Mouse (Mus musculus) brain, embryonic 18.5 days (tissue): ENCODE measurements around the gene Pakap.

Experiments
- DNase-seq: peaks from one replicate; pipeline ENCODE4 v3.0.0-alpha.2; 2012; ENCODE audit warnings: low read depth, low spot score

Pakap gene

DNA sequence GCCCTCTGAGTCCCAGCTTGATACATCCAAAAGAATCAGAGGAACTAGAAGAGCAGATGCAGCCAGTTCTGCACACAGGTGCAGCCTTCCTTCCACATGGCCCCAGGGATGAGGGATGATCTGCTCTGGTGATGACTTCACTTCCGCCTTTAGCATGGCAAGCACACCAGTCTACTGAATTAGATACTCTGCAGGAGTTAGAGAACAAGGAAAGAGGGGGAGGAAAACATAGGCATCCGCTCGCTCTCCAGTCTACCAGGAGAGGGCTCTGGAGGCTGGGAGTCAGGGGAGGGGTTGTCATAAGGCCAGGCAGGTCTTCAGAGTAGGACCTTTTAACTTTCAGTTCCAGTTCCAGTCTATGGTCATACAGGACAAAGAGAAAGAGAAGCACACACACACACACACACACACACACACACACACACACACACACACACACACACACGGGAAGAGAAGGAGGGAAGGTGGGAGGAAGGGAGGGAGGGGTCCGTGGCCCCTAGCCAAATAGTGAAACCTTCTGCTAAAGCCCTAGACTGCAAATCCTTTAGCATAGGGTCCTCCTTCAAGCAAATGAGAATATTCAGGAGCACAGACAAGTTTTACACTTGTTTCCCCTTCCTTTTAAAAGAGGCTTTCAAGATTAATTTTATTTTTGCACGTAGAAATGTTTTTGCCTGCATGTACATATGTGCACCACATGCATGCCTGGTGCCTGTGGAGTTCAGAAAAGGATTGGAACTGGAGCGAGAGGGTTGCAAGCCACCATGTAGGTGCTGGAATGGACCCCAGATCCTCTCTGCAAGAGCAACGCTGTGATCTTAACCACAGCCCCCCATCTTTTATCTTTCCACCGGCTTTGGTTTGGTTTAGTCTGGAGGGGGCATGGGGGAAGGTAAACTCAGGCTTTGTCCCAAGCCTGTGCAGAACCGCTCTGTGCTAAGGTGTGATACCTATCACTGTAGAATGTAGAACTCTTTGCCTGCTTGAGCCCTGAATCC lies 346.5 kb downstream of the Pakap start:
- no peak for DNase-seq

DNA sequence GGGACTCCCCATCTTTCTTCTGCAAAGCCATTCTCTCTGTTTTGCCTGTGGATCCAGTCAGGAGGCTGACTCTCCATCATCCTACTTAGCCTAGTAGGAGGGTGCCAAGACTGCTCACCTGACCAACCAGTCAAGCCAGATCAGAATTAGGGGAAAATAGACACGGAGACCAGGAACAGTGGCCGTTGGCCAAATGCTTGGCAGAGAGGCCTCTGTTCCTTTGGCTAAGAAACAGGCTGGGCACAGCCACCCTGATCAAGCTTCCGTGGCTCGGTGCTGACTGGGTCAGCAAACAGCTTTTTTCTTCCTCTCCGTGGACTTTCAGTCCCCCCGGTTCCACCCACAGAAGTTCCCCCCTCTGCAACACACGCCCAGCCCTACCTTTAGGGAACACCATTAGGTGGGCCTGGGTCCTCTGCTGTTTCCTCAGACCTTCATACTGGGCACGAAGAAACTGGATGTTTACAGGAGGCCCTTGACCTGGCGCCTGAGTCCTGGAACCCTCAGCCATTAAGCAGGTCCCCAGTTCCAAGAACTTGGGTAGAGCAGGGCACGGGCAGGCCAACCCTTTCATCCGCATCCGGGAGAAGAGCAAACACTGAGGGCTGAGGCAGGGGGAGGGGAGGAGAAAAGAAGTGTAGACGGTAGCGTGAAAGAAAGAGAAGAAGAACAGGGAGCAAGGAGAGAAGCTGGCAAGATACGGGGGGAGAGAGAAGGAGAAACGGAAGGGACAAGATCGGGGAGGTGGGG lies 347.4 kb downstream of the Pakap start:
- no peak for DNase-seq

DNA sequence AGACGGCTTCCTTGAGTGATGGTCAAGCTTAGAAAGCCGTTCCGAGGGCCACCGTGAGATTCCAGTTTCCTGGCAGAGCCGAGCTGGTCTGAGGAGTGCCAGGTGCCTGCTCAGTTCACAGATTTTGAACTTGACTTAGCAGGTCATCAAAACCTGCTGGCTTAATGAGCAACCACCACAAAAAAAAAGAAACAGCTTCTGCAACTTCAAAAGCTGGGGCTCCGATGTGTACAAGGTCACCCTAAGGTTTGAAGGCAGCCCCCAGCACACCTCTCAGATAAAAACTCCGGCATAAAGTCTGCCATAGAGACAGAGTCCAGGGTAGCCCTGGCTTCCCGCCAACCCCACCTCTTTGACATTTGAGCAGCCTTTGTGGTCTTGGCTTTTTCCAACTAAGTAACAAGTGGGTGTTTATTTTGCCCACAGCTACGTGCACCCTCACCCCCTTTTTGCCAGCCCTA lies 348.3 kb downstream of the Pakap start, which contains the start of gene D630039A03Rik:
TSS of gene D630039A03Rik (minus strand) at position 97 of the 461 bp plus-strand sequence.
- DNase-seq = no peak

DNA sequence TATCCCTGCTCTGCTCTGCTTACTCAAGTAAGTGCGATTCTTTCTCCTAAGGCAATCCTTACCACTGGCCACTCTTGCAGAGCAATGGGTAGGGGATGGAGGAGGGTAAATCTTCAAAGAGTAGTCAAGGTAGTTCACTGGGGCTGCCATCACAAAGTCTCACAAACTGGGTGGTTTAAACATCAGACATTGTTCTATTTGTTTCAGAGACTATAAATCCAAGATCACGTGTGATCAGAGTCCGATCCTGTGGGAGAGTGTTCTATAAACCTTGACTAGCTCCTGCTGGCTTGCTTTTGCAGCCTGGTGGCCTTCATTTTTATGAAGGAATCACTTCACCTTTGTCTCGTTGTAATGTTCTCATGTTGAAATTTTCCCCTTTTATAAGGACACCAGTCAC lies 348.7 kb downstream of the Pakap start:
- no peak for DNase-seq

DNA sequence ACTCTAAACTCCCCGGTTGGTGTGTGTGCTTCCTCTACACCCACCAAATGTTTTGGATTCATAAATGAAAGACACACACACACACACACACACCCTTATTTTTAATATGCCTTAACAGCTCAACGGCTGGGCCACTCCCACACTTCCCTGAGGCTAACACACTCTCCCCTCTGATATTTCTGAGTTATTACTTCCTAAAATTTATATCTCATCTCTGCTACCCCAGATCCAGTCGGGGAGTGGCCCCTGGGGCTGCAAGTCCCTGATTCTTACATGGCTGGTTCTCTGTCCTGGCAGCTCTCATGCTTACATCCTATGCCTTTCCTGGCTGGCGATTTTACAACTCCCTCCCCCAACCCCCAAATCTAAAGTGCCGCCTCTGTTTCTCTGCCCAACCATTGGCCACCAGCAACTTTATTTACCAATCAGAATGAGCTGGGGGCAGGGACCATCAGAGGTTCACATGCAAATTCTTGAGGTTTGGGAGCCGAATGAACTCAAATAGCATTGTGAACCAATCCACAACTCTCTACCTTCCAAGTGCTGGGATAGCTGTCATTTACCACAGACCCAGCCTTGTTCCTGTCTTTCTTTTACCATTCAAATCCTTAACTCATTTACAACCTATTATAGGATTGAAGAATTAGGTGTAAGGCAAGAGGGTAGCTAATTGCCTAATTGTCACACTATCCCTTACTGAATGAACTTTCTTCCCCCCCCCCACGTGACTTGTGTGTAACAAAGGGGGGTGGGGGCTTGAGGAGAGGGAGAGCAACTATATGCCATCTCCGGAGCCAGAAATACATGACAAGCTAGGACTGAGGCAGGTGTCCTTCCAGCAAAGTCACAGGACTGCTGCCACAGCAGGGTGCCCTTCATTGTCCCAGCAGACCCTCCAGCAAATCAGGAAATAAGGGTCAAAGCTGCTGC lies 351.8 kb downstream of the Pakap start:
- DNase-seq = no peak

DNA sequence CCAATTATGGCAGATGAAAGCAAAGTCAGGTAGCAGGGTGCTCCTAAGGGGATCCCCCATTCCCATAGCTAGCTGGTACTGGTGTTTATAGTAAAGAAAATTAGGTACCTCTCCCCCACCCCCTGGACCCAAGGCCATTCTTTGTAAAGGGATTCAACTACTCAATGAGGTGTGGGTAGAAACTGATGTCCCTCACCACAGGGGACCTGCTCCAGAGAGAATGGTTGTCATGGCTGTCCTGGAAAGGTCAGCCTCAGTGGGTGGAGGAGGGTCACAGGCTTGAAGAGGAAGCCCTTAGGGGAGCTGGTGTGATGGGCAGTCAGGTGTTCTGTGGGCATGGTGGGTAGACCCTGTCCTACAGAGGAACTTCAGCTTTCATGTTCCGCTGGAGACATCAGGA lies 352.5 kb downstream of the Pakap start:
- no peak for DNase-seq

DNA sequence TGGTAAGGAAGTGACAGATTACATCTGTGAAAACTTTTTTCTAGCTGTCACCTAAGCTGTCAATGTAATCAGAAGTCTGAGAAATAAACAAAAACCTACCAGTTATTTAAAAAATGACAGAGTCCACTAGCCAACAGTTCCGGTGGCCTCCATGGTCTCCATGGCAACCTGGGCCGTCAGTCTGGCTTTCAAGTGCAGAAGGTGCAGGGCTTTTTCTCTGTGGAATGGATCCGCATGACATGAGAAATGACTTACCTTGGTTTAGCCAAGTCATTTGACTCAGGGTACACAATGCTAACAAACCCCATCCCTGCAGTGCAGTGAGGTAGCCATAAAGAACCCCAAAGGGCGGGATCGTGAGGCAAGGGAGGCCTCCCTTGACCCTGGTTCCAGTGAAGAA lies 354.2 kb downstream of the Pakap start:
- no peak for DNase-seq

DNA sequence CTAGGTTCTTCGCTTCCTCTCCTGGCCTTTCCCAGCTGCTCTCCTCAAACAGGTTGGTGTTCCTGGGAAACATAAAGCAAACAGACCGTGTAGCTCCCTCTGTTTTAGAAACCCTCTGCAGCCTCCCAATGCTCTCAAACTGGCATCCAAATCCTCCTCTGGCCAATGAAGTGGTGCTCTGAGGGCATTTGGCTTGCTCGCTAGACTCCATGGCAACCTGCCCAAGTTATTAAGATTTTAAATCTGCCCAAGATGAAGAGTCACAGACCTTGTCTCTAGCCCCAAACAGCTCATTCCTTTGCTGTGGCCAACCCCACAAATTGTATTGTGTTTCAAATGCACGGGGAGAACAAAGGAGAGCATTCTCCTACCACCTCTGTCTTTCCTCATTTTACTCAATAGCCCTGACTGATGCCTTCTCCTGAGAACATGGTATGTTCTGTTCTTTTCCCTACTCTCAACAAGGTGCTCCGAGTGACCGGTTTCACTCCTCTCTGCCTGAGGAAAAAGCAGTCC lies 356.6 kb downstream of the Pakap start:
- no peak for DNase-seq

DNA sequence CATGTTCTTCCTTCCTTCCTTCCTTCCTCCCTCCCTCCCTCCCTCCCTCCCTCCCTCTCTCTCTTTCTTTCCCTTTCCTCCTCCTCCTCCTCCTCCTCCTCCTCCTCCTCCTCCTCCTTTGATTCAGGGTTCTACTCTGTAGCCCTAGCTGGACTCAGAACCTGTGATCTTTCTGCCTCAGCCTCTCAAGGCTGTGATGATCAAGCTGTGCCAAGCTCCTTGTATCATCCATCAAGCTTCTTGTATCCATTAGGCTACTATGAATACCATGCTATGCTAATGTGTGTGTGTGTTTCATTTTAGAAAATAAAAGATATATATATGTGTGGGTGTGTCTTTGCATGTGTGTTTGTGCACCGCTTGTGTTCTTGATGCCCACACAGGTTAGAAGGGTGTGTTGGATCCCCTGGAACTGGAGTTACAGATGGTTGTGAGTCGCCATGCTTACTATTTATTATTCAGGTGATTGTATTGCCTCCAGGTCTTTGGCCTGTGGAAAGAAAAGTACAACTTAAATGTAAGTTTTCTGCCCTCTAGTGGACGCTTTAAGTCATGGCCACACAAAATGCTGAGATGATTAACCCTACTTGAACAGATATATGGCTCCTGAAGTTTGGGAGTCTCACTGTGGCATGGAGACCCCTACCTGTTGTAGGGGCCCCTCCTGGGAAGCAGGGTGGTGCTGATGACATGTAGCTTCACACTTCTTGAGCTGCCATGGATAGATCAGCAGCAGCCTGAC lies 359.7 kb downstream of the Pakap start:
- no peak for DNase-seq

DNA sequence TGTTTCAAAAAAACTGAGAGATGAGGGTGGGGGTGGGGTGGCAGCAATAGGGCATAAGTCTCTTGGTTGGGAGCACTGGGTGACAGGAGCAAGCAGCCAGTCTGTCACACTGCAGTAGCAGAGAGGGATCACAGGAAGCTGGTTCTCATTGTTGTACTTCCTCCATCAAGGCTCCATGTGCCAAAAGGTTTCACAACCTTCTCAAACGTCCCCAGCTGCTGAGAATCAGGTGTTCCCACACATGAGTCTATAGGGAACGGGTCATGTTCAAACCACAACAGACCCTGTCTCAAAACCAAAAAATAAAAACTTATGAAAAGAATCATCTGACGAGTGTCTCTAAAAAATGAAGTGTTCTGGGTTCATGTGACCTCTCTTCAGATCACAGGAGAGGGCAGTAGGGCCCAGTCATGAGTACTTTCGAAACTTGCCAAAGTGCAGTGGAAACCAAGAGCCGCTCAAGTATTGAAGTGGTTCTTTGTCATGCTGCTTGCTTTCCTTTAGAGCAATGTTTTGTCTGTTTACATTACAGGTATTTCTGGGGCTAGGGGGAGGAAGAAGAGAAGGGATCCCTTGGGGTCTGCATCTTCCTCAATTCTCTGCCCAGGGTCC lies 362.7 kb downstream of the Pakap start:
- no peak for DNase-seq

DNA sequence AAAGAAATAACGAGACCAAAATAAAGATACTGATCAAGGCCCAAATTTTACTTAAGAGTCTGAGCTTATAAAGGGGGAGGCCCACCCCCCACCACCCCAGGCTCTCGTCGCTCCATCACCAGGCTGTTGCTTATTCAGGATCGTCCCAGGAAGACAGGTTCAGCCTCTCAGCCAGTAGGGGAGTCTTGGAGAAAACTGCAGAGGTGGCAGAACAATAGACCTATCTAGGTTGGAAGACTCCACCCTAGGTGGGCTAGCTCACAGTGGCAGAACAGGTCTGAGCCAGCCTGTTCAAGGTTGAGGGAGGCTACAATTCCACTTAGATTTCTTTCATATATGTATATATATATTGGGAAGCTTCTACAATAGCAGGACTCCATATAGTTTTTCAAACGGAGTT lies 366.2 kb downstream of the Pakap start:
- no peak for DNase-seq

DNA sequence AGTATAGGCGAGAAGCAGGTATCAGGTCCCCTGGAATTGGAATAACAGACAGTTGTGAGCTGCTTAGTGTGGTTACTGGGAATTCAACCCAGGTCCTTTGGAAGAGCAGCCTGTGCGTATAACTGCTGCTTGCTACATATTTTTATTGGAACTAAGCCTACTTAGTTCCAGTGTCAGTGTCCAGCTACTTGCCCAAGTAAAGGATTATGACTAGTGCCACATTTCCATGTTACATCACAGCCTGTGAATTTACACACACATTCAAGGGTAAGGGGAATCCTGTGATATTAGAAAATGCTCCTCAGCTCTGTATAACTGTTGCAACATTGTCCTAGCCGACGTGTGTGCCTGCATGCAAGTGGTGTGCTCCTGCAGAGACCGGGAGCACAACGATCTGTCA lies 369.3 kb downstream of the Pakap start:
- no peak for DNase-seq

DNA sequence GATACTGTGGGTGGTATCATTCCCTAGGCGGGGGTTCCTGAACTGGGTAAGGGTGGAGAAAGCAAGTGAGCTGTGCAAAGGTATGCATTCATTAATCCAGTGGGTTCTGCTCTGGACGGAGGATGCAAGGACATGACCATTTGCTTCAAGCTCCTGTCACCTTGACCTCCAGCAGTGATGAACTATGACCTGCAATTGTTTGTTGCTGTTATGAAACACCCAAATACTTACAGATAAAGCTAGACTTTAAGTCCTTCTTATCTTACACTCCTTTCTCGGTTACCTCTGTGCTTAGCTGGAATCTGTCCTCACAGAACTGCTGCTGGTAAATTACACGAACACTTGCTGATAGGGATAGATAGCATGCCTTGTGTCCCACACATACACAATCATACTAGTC lies 372.7 kb downstream of the Pakap start:
- DNase-seq = no peak

DNA sequence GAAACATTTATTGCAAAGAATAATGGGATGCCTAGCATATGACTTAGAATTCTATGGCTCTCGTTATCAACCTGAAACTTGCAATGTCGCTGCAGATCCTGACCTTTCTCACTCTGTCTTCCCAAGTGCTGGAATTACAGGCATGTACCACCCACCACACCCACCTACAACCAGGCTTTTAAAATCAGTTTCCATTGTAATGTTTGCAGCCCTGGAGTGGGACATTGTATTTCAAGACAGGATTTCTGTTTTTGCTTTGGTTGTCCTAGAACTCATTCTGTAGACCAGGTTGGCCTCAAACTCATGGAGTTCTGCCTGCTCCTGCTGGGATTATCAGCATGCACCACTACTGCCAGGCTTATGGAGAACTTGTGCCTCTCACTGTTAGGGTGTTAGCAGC lies 374.9 kb downstream of the Pakap start:
- no peak for DNase-seq
